Mouse (Mus musculus) midbrain, embryonic 14.5 days (tissue): Measurements from ENCODE around the gene Ywhag. TPM values are rescaled to one million over a fixed set of nuclear protein-coding genes. Genes with fewer than 3 reads are reported as not detected.

Source experiments
- ATAC-seq: fragments of 200-750 bp; cut with Nextera tagmentation; 2 replicates; pipeline ENCODE4 v1.8.0; 2017; ENCODE audit warnings: moderate number of reproducible peaks, moderate library complexity; ENCODE audit not compliant: low FRiP score, low TSS enrichment
- DNase-seq: peaks from one replicate; pipeline ENCODE4 v3.0.0-alpha.2; 2015
- H3K27ac ChIP-seq: fragments of 300-500 bp; sonication (generic); replicated peaks from 2 replicates; pipeline ENCODE4 v1.5.1; 2014; ENCODE audit warnings: mild to moderate bottlenecking, low read depth, low read length, moderate library complexity
- H3K27me3 ChIP-seq: fragments of 300-500 bp; sonication (generic); 2 replicates; pipeline ENCODE4 v1.6.1; 2014; ENCODE audit warnings: low read length, control low read depth, mixed read lengths; ENCODE audit not compliant: control insufficient read depth, insufficient read depth
- H3K36me3 ChIP-seq: fragments of 300-500 bp; sonication (generic); 2 replicates; pipeline ENCODE4 v1.6.1; 2014; ENCODE audit warnings: low read length, control low read depth; ENCODE audit not compliant: control insufficient read depth, insufficient read depth
- H3K4me1 ChIP-seq: fragments of 300-500 bp; sonication (generic); 2 replicates; pipeline ENCODE4 v1.6.1; 2014; ENCODE audit warnings: mild to moderate bottlenecking, antibody characterized with exemption, low read length, control low read depth; ENCODE audit not compliant: control insufficient read depth, insufficient read depth
- H3K4me2 ChIP-seq: fragments of 300-500 bp; sonication (generic); 2 replicates; pipeline ENCODE4 v1.6.1; 2014; ENCODE audit warnings: mild to moderate bottlenecking, low read length, moderate library complexity
- H3K4me3 ChIP-seq: fragments of 300-500 bp; sonication (generic); replicated peaks from 2 replicates; pipeline ENCODE4 v1.5.1; 2014; ENCODE audit warnings: low read depth, low read length
- H3K9ac ChIP-seq: fragments of 300-500 bp; sonication (generic); replicated peaks from 2 replicates; pipeline ENCODE4 v1.6.1; 2014; ENCODE audit warnings: mild to moderate bottlenecking, low read length, moderate library complexity
- H3K9me3 ChIP-seq: fragments of 300-500 bp; sonication (generic); 2 replicates; pipeline ENCODE4 v1.6.1; 2016; ENCODE audit warnings: low read length, control low read depth, mixed read lengths; ENCODE audit not compliant: control insufficient read depth
- WGBS: fragments of 180-500 bp; shearing (Covaris S2); extraction: QIAGEN DNeasy Blood & Tissue Kit; methylation state at CpG from one replicate; pipeline ENCODE4 v1.1.7; 2014; 5-methylcytosine and 5-hydroxymethylcytosine counted together
- polyA plus RNA-seq: library from polyadenylated mRNA; unstranded; fragments of >200 nt; fragmentation: Nextera tagmentation; extraction: Ambion mirVana; gene quantifications from 2 replicates; pipeline ENCODE4 v1.2.1, GENCODE M21; 2014

Gene Ywhag
- polyA plus RNA-seq, 1 experiment from 2014 or later: 420 TPM

- 0 out of 2 replicates have a peak, but pooled peaks cover 3% of the 10 kb centered on the region for H3K4me1 ChIP-seq
- H3K4me3 ChIP-seq: no peak overlapping the region
- WGBS: 17% methylated on average over 3 of the region's 3 CpGs
- H3K9me3 ChIP-seq: no peaks in the 10 kb centered on the region
- ATAC-seq: no peak
- H3K36me3 ChIP-seq: no peaks in the 10 kb centered on the region
- peak; percentile 77 for DNase-seq
- no peak overlapping the region for H3K4me2 ChIP-seq
- H3K9ac ChIP-seq: no peak overlapping the region
- H3K27me3 ChIP-seq: no peaks in the 10 kb centered on the region
- no peak overlapping the region for H3K27ac ChIP-seq
Measured at GRCm38 (mm10) chr5:135898028-135898427, 36.4 kb downstream of the Ywhag start.

- Histone ChIP-seq H3K9ac (no peak overlapping the region), H3K4me3 (no peak overlapping the region), H3K27me3 (no peaks in the 10 kb centered on the region; the same call in 1 of the 2 replicates), H3K4me2 (no peak overlapping the region), H3K36me3 (no peaks in the 10 kb centered on the region), H3K4me1 (no peaks in the 10 kb centered on the region), H3K9me3 (no peaks in the 10 kb centered on the region), H3K27ac (no peak overlapping the region)
- DNase-seq (no peak), ATAC-seq (no peak)
- WGBS: 82% methylated on average over 6 of the region's 6 CpGs
Measured at GRCm38 (mm10) chr5:135894958-135895357, 39.5 kb downstream of the Ywhag start.

GRCm38 (mm10) chr5:135892589-135893351 is 41.6 kb downstream of the Ywhag start:
- no peaks in the 10 kb centered on the region for H3K9me3 ChIP-seq
- H3K36me3 ChIP-seq: no peaks in the 10 kb centered on the region
- ATAC-seq (no peak), DNase-seq (no peak)
- 60% methylated on average over 9 of the region's 9 CpGs for WGBS
- H3K27me3 ChIP-seq: peaks cover 8% of the 10 kb centered on the region; the same call in 1 of the 2 replicates
- H3K27ac ChIP-seq: no peak overlapping the region
- 0 out of 2 replicates have a peak, but pooled peaks cover 4% of the 10 kb centered on the region for H3K4me1 ChIP-seq
- no peak overlapping the region for H3K4me3 ChIP-seq
- H3K4me2 ChIP-seq: no peak overlapping the region
- H3K9ac ChIP-seq: no peak overlapping the region

GRCm38 (mm10) chr5:135890920-135891319 is 43.5 kb downstream of the Ywhag start:
- WGBS: 65% methylated on average over 3 of the region's 3 CpGs
- Histone ChIP-seq H3K27ac (no peak overlapping the region), H3K4me1 (0 out of 2 replicates have a peak, but pooled peaks cover 4% of the 10 kb centered on the region), H3K4me2 (no peak overlapping the region), H3K27me3 (peaks cover 13% of the 10 kb centered on the region; the same call in 1 of the 2 replicates), H3K9me3 (no peaks in the 10 kb centered on the region), H3K4me3 (no peak overlapping the region), H3K9ac (no peak overlapping the region), H3K36me3 (no peaks in the 10 kb centered on the region)
- no peak for DNase-seq
- no peak for ATAC-seq

GRCm38 (mm10) chr5:135890323-135890722 is 44.1 kb downstream of the Ywhag start:
- Histone ChIP-seq H3K27me3 (peaks cover 13% of the 10 kb centered on the region; the same call in 1 of the 2 replicates), H3K4me1 (0 out of 2 replicates have a peak, but pooled peaks cover 4% of the 10 kb centered on the region), H3K4me3 (no peak overlapping the region)

GRCm38 (mm10) chr5:135888405-135889215 is 45.8 kb downstream of the Ywhag start:
- Histone ChIP-seq H3K4me1 (0 out of 2 replicates have a peak, but pooled peaks cover 4% of the 10 kb centered on the region), H3K4me3 (0 out of 2 replicates have a peak overlapping the region, but pooled peaks have one; percentile 12), H3K4me2 (peak overlapping the region; percentile 5), H3K9me3 (no peaks in the 10 kb centered on the region), H3K27ac (no peak overlapping the region), H3K9ac (no peak overlapping the region), H3K27me3 (peaks cover 13% of the 10 kb centered on the region; the same call in 1 of the 2 replicates), H3K36me3 (no peaks in the 10 kb centered on the region)
- ATAC-seq: no peak
- WGBS: 3% methylated on average over 30 of the region's 30 CpGs
- DNase-seq: no peak

More at GRCm38 (mm10) chr5:135890323-135890722, 44.1 kb downstream of the Ywhag start:
- Histone ChIP-seq H3K9ac (no peak overlapping the region), H3K36me3 (no peaks in the 10 kb centered on the region), H3K9me3 (no peaks in the 10 kb centered on the region), H3K4me2 (no peak overlapping the region), H3K27ac (no peak overlapping the region)
- WGBS: 50% methylated on average over 4 of the region's 4 CpGs
- DNase-seq (no peak), ATAC-seq (no peak)

GRCm38 (mm10) chr5:135887675-135888102 is 46.7 kb downstream of the Ywhag start, which contains the start of gene Hspb1:
Hspb1 (plus strand) TSS chr5:135887919.
- Histone ChIP-seq H3K27me3 (peaks cover 13% of the 10 kb centered on the region; the same call in 1 of the 2 replicates), H3K4me1 (0 out of 2 replicates have a peak, but pooled peaks cover 4% of the 10 kb centered on the region), H3K9me3 (no peaks in the 10 kb centered on the region), H3K36me3 (no peaks in the 10 kb centered on the region), H3K4me2 (peak within 1 kb of the TSS; percentile 33), H3K9ac (peak within 1 kb of the TSS; percentile 14; the same call in 1 of the 2 replicates), H3K4me3 (peak within 1 kb of the TSS; percentile 14), H3K27ac (no peak within 1 kb of the TSS)
- ATAC-seq (no peak), DNase-seq (peak; percentile 43)
- under 1% methylated on average over 24 of the region's 24 CpGs for WGBS

GRCm38 (mm10) chr5:135884641-135885040 is 49.8 kb downstream of the Ywhag start:
- Histone ChIP-seq H3K4me3 (no peak overlapping the region), H3K9ac (no peak overlapping the region), H3K4me1 (0 out of 2 replicates have a peak, but pooled peaks cover 4% of the 10 kb centered on the region), H3K4me2 (no peak overlapping the region), H3K27me3 (peaks cover 13% of the 10 kb centered on the region; the same call in 1 of the 2 replicates), H3K36me3 (no peaks in the 10 kb centered on the region), H3K27ac (no peak overlapping the region), H3K9me3 (no peaks in the 10 kb centered on the region)
- 75% methylated on average over 6 of the region's 6 CpGs for WGBS
- ATAC-seq: no peak
- DNase-seq: no peak
